Mouse (Mus musculus) hindbrain, embryonic 11.5 days (tissue): Measurements from ENCODE around the gene Smyd3. TPM values are rescaled to one million over a fixed set of nuclear protein-coding genes. Genes with fewer than 3 reads are reported as not detected.

Experiments
- ATAC-seq: fragments of 200-750 bp; cut with Nextera tagmentation; 2 replicates; pipeline ENCODE4 v1.8.0; 2017; ENCODE audit warnings: mild to moderate bottlenecking, moderate TSS enrichment, moderate library complexity; ENCODE audit not compliant: low FRiP score
- DNase-seq: peaks from one replicate; pipeline ENCODE4 v3.0.0-alpha.2; 2015; ENCODE audit warnings: low spot score
- H3K27ac ChIP-seq: fragments of 300-500 bp; sonication (generic); 2 replicates; pipeline ENCODE4 v1.5.1; 2014; ENCODE audit warnings: mild to moderate bottlenecking, low read depth, low read length
- H3K27me3 ChIP-seq: fragments of 300-500 bp; sonication (generic); 2 replicates; pipeline ENCODE4 v1.6.1; 2014; ENCODE audit warnings: mild to moderate bottlenecking, low read length, moderate library complexity, mixed read lengths; ENCODE audit not compliant: control insufficient read depth, insufficient read depth
- H3K36me3 ChIP-seq: fragments of 300-500 bp; sonication (generic); 2 replicates; pipeline ENCODE4 v1.6.1; 2014; ENCODE audit warnings: mild to moderate bottlenecking, low read length, moderate library complexity, mixed read lengths; ENCODE audit not compliant: control insufficient read depth, insufficient read depth
- H3K4me1 ChIP-seq: fragments of 300-500 bp; sonication (generic); replicated peaks from 2 replicates; pipeline ENCODE4 v1.6.1; 2014; ENCODE audit warnings: low read length, mixed read lengths; ENCODE audit not compliant: control insufficient read depth, insufficient read depth
- H3K4me2 ChIP-seq: fragments of 300-500 bp; sonication (generic); replicated peaks from 2 replicates; pipeline ENCODE4 v1.6.1; 2014; ENCODE audit warnings: mild to moderate bottlenecking, low read depth, low read length
- H3K4me3 ChIP-seq: fragments of 300-500 bp; sonication (generic); 2 replicates; pipeline ENCODE4 v1.5.1; 2014; ENCODE audit warnings: low read depth, low read length
- H3K9ac ChIP-seq: fragments of 300-500 bp; sonication (generic); 2 replicates; pipeline ENCODE4 v1.6.1; 2014; ENCODE audit warnings: low read depth, low read length
- H3K9me3 ChIP-seq: fragments of 300-500 bp; sonication (generic); 2 replicates; pipeline ENCODE4 v1.6.1; 2016; ENCODE audit warnings: low read length; ENCODE audit not compliant: control insufficient read depth
- WGBS: fragments of 180-500 bp; shearing (Covaris S2); extraction: QIAGEN DNeasy Blood & Tissue Kit; methylation state at CpG from one replicate; pipeline ENCODE4 v1.1.7; 2014; 5-methylcytosine and 5-hydroxymethylcytosine counted together
- polyA plus RNA-seq: library from polyadenylated mRNA; unstranded; fragments of >200 nt; fragmentation: Nextera tagmentation; extraction: Ambion mirVana; gene quantifications from 2 replicates; pipeline ENCODE4 v1.2.1, GENCODE M21; 2014

Gene Smyd3
- polyA plus RNA-seq, 1 experiment from 2014 or later: 16.9 TPM

GRCm38 (mm10) chr1:179434443-179435260, 83.2 kb downstream of the Smyd3 start:
- no peak overlapping the region for H3K27ac ChIP-seq
- no peak overlapping the region for H3K4me2 ChIP-seq
- WGBS: 91% methylated on average over 11 of the region's 11 CpGs
- no peaks in the 10 kb centered on the region for H3K36me3 ChIP-seq
- DNase-seq (no peak), ATAC-seq (no peak)
- no peak overlapping the region for H3K4me3 ChIP-seq
- no peaks in the 10 kb centered on the region for H3K27me3 ChIP-seq
- no peaks in the 10 kb centered on the region for H3K4me1 ChIP-seq
- H3K9ac ChIP-seq: no peak overlapping the region
- no peaks in the 10 kb centered on the region for H3K9me3 ChIP-seq

GRCm38 (mm10) chr1:179433828-179434227, 84.0 kb downstream of the Smyd3 start:
- H3K9me3 ChIP-seq: no peaks in the 10 kb centered on the region
- DNase-seq (no peak), ATAC-seq (no peak)
- 92% methylated on average over 7 of the region's 7 CpGs for WGBS
- no peak overlapping the region for H3K9ac ChIP-seq
- no peaks in the 10 kb centered on the region for H3K4me1 ChIP-seq
- no peak overlapping the region for H3K4me2 ChIP-seq
- no peak overlapping the region for H3K27ac ChIP-seq
- H3K36me3 ChIP-seq: no peaks in the 10 kb centered on the region
- H3K4me3 ChIP-seq: no peak overlapping the region
- no peaks in the 10 kb centered on the region for H3K27me3 ChIP-seq

GRCm38 (mm10) chr1:179433355-179433754, 84.5 kb downstream of the Smyd3 start:
- H3K9me3 ChIP-seq: no peaks in the 10 kb centered on the region
- no peak overlapping the region for H3K4me2 ChIP-seq
- no peaks in the 10 kb centered on the region for H3K36me3 ChIP-seq
- H3K27ac ChIP-seq: no peak overlapping the region
- no peaks in the 10 kb centered on the region for H3K27me3 ChIP-seq
- no peak overlapping the region for H3K4me3 ChIP-seq
- ATAC-seq (no peak), DNase-seq (no peak)
- 93% methylated on average over 8 of the region's 8 CpGs for WGBS
- H3K9ac ChIP-seq: no peak overlapping the region
- H3K4me1 ChIP-seq: no peaks in the 10 kb centered on the region

GRCm38 (mm10) chr1:179430077-179430476, 87.8 kb downstream of the Smyd3 start:
- Histone ChIP-seq H3K36me3 (no peaks in the 10 kb centered on the region), H3K4me3 (no peak overlapping the region), H3K4me2 (no peak overlapping the region), H3K9ac (no peak overlapping the region), H3K9me3 (no peaks in the 10 kb centered on the region), H3K27ac (no peak overlapping the region), H3K27me3 (no peaks in the 10 kb centered on the region), H3K4me1 (no peaks in the 10 kb centered on the region)
- WGBS: 88% methylated on average over 3 of the region's 3 CpGs
- no peak for ATAC-seq
- DNase-seq: no peak

GRCm38 (mm10) chr1:179424879-179425472, 92.9 kb downstream of the Smyd3 start:
- Histone ChIP-seq H3K27me3 (no peaks in the 10 kb centered on the region), H3K9me3 (no peaks in the 10 kb centered on the region), H3K36me3 (no peaks in the 10 kb centered on the region), H3K27ac (no peak overlapping the region), H3K9ac (no peak overlapping the region), H3K4me1 (no peaks in the 10 kb centered on the region), H3K4me2 (no peak overlapping the region), H3K4me3 (no peak overlapping the region)
- ATAC-seq (no peak), DNase-seq (no peak)
- 91% methylated on average over 12 of the region's 12 CpGs for WGBS

GRCm38 (mm10) chr1:179419091-179419490, 98.8 kb downstream of the Smyd3 start:
- no peak overlapping the region for H3K9ac ChIP-seq
- no peaks in the 10 kb centered on the region for H3K27me3 ChIP-seq
- H3K4me1 ChIP-seq: no peaks in the 10 kb centered on the region
- H3K4me3 ChIP-seq: no peak overlapping the region
- 80% methylated on average over 4 of the region's 4 CpGs for WGBS
- H3K36me3 ChIP-seq: no peaks in the 10 kb centered on the region
- ATAC-seq (no peak), DNase-seq (no peak)
- no peaks in the 10 kb centered on the region for H3K9me3 ChIP-seq
- H3K27ac ChIP-seq: no peak overlapping the region
- H3K4me2 ChIP-seq: no peak overlapping the region

- WGBS: 87% methylated on average over 4 of the region's 4 CpGs
- no peaks in the 10 kb centered on the region for H3K4me1 ChIP-seq
- no peaks in the 10 kb centered on the region for H3K27me3 ChIP-seq
- no peak overlapping the region for H3K9ac ChIP-seq
- no peak overlapping the region for H3K27ac ChIP-seq
- H3K36me3 ChIP-seq: no peaks in the 10 kb centered on the region
- ATAC-seq (no peak), DNase-seq (no peak)
- no peak overlapping the region for H3K4me3 ChIP-seq
- no peak overlapping the region for H3K4me2 ChIP-seq
- no peaks in the 10 kb centered on the region; the same call in 1 of the 2 replicates for H3K9me3 ChIP-seq
These were observed 109.8 kb downstream of the Smyd3 start for GRCm38 (mm10) chr1:179408086-179408485.

- Histone ChIP-seq H3K27me3 (no peaks in the 10 kb centered on the region), H3K27ac (no peak overlapping the region), H3K4me2 (no peak overlapping the region), H3K9ac (no peak overlapping the region), H3K4me3 (no peak overlapping the region), H3K36me3 (no peaks in the 10 kb centered on the region), H3K4me1 (no peaks in the 10 kb centered on the region), H3K9me3 (no peaks in the 10 kb centered on the region)
- ATAC-seq: no peak
- no peak for DNase-seq
- 82% methylated on average over 5 of the region's 5 CpGs for WGBS
These were observed 117.0 kb downstream of the Smyd3 start for GRCm38 (mm10) chr1:179400835-179401234.

GRCm38 (mm10) chr1:179398639-179399038, 119.2 kb downstream of the Smyd3 start:
- no peaks in the 10 kb centered on the region for H3K4me1 ChIP-seq
- H3K27me3 ChIP-seq: no peaks in the 10 kb centered on the region
- H3K9me3 ChIP-seq: no peaks in the 10 kb centered on the region
- no peak overlapping the region for H3K27ac ChIP-seq
- no peak overlapping the region for H3K4me2 ChIP-seq
- WGBS: 88% methylated on average over 4 of the region's 4 CpGs
- H3K36me3 ChIP-seq: no peaks in the 10 kb centered on the region
- ATAC-seq (no peak), DNase-seq (no peak)
- H3K4me3 ChIP-seq: no peak overlapping the region
- H3K9ac ChIP-seq: no peak overlapping the region
